Mouse (Mus musculus): ENCODE measurements around the gene Ltbp4.
A peak's percentile ranks its signal among the peaks of the same experiment; 100 is the strongest.

The Ltbp4 gene

DNA sequence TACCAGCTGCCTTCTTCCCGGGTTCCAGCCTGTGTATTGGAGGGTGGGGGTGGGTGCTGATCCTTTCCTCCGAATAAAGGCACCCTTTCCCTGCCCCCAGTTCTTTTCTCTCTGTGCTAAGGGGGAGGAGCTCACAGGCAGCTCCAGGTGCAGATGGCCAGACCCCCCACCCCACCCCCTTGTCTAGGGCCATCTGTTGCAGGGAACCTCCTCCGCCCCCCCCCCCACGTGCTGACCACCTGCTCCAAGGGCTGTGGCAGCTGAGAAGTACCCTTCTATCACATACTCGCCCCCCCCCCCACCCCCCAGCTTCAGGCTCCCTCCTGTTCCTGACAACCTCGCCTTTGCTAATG lies 79.7 kb downstream of the Ltbp4 start:
- DNase-seq: no peak

GRCm38 (mm10) chr7:27257046-27257851 lies 80.2 kb downstream of the Ltbp4 start:
- peak; percentile 69 to 76 for DNase-seq

DNA sequence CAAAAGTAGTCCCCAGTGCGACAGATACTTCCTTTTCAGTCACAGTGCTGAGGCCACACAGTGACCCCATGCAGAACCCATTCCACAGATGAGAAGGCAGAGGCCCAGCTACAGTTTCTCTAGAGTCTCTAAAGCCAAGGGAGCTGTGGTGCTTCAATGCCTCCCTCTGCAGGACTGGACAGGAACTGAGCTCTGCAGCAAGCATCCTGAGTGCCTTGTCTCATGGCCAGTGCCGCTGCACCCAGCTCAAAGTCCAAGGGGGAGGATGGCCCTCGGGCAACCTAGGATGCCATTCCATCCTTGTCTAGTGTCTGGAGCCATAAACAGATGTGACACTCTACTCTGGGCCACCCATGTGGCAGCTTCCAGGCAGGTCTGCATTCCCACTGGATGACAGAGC lies 81.8 kb downstream of the Ltbp4 start:
- peak; percentile 64 to 77 for DNase-seq

Data from kidney, postnatal 25 days (tissue).